Mouse (Mus musculus) cerebellum, postnatal 10 days (tissue): Measurements from ENCODE around the gene Oxld1.
"Not testable (repeated sequence)": the region's sequence is repeated elsewhere in the genome, so short reads cannot be mapped to it uniquely, and the experiment has no call there.

Experiments used
- DNase-seq, 2 experiments: peaks; one replicate each; pipeline ENCODE4 v3.0.0; 2021; ENCODE audit warnings: mixed read lengths in 2 of 2

Oxld1 gene

GRCm38 (mm10) chr11:120422651-120423568 lies 35.0 kb downstream of the Oxld1 start:
- DNase-seq: no peak

- DNase-seq: no peak
Measured at GRCm38 (mm10) chr11:120418592-120418991, 39.3 kb downstream of the Oxld1 start.

GRCm38 (mm10) chr11:120417852-120418251 lies 40.0 kb downstream of the Oxld1 start:
- DNase-seq: no peak

- not testable (repeated sequence) for DNase-seq
Measured at GRCm38 (mm10) chr11:120413621-120414020, 44.2 kb downstream of the Oxld1 start.
